Mouse (Mus musculus): ENCODE results near the gene Tmem233. TPM values are rescaled to one million over a fixed set of nuclear protein-coding genes. Genes with fewer than 3 reads are reported as not detected.

The Tmem233 gene
- polyA plus RNA-seq, 1 experiment, result not detected

DNA sequence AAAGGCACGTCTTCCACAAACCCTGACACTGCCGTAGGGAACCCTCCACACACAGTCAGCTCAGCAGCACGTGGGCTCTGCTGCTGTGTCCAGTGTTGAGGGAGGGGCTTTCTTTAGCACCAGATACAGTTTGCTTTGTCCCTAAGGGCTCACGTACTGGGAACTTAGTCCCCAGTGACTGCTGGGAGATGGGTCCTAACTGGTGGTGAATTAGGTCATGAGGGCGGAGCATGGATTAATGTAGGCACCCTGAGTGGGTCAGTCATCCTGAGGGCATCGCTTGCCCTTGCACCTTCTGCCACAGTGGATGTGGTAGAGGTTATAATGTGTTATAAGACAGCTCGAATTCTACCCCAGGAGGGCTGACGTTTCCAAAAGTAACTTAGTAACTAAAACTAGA, 65.7 kb downstream of the Tmem233 start:
- peaks cover 82% of the 10 kb centered on the region for H3K36me3 ChIP-seq (ENCODE audit: control insufficient read depth, insufficient read depth, low read length)
- H3K4me1 ChIP-seq (ENCODE audit: control insufficient read depth, insufficient read depth, insufficient read length, low read length), result peaks cover 15% of the 10 kb centered on the region; the same call in 1 of the 2 replicates
- H3K27ac ChIP-seq (ENCODE audit: insufficient read depth, low read depth, low read length), result no peak overlapping the region
- H3K4me3 ChIP-seq (ENCODE audit: low read depth, low read length), result no peak overlapping the region
- TF ChIP-seq CTCF (IDR thresholded peaks at IDR 0.05; ENCODE audit: extremely low read depth, insufficient read length, insufficient replicate concordance, low read depth, low read length) (no peak), POLR2A (IDR thresholded peaks at IDR 0.05; ENCODE audit: low read depth, low read length) (no peak)
- WGBS, result 93% methylated on average over 8 of the region's 8 CpGs
- H3K27me3 ChIP-seq (ENCODE audit: control insufficient read depth, insufficient read depth, low read length), result no peaks in the 10 kb centered on the region

DNA sequence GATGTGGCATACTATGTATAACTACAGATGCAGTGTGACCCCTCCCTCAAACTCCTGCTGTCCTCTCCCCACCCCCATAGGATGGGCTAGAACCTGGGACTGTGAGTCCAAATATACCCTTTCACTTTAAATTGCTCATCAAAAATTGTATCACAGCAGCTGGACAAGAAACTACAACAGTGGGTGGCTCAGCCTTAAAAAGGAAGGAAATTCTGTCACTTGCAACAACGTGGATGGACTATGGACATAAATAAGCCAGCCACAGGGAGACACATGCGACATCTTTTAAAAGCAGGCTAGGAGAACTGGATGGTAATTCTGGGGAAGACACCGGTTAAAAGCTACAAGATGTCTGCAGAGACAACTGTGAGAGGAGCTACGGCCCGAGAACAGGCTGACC, 66.5 kb downstream of the Tmem233 start:
- Histone ChIP-seq H3K27ac (ENCODE audit: insufficient read depth, low read depth, low read length) (no peak overlapping the region), H3K36me3 (ENCODE audit: control insufficient read depth, insufficient read depth, low read length) (peaks cover 79% of the 10 kb centered on the region), H3K4me3 (ENCODE audit: low read depth, low read length) (no peak overlapping the region), H3K4me1 (ENCODE audit: control insufficient read depth, insufficient read depth, insufficient read length, low read length) (peaks cover 15% of the 10 kb centered on the region; the same call in 1 of the 2 replicates), H3K27me3 (ENCODE audit: control insufficient read depth, insufficient read depth, low read length) (no peaks in the 10 kb centered on the region)
- WGBS, result 87% methylated on average over 5 of the region's 5 CpGs
- TF ChIP-seq POLR2A (IDR thresholded peaks at IDR 0.05; ENCODE audit: low read depth, low read length) (no peak), CTCF (IDR thresholded peaks at IDR 0.05; ENCODE audit: extremely low read depth, insufficient read length, insufficient replicate concordance, low read depth, low read length) (no peak)

DNA sequence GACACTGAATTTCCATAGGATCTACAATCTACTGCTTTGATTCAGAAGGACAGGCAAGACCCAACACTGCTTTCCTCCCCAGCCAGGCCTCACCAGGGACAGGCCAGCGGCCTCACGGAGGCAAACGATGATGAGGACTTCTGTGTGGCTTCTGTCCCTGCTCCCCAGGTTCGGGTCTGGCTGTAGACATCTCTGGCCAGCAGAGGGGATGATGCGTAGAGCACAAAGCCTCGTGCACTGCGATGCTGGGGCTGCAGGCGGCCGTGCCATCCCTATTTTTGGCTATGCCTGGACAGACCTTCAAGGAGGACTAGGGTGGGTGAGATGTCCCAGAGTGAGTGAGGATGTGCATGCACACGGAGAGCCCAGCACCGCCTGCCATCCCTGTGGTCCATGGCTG, 68.8 kb downstream of the Tmem233 start:
- Histone ChIP-seq H3K27ac (ENCODE audit: insufficient read depth, low read depth, low read length) (no peak overlapping the region), H3K4me1 (ENCODE audit: control insufficient read depth, insufficient read depth, insufficient read length, low read length) (peaks cover 12% of the 10 kb centered on the region; the same call in 1 of the 2 replicates), H3K36me3 (ENCODE audit: control insufficient read depth, insufficient read depth, low read length) (peaks cover 58% of the 10 kb centered on the region), H3K27me3 (ENCODE audit: control insufficient read depth, insufficient read depth, low read length) (no peaks in the 10 kb centered on the region), H3K4me3 (ENCODE audit: low read depth, low read length) (no peak overlapping the region)
- TF ChIP-seq POLR2A (IDR thresholded peaks at IDR 0.05; ENCODE audit: low read depth, low read length), result no peak
- no peak for TF ChIP-seq CTCF (IDR thresholded peaks at IDR 0.05; ENCODE audit: extremely low read depth, insufficient read length, insufficient replicate concordance, low read depth, low read length)
- 90% methylated on average over 11 of the region's 11 CpGs for WGBS

DNA sequence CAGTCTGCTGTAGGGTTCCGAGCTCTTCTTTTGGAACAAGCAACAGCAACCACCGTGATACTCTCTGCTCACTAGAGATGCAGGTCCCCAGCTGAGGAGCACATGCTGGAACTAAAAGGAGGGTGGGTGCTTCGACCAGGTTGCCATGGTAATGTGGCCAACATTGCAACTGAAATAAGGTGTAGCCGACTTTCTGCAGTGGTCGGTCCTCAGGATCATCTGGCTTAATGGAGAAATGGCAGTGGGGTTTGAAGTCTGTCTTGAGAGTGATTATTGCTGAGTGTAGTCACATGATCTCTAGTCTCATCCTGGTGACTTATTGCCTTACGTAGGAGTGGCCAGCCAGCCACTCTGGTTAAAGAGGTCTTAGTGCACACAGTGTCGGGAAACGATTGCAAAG, 69.2 kb downstream of the Tmem233 start:
- TF ChIP-seq CTCF (IDR thresholded peaks at IDR 0.05; ENCODE audit: extremely low read depth, insufficient read length, insufficient replicate concordance, low read depth, low read length) (no peak), POLR2A (IDR thresholded peaks at IDR 0.05; ENCODE audit: low read depth, low read length) (no peak)
- no peaks in the 10 kb centered on the region for H3K27me3 ChIP-seq (ENCODE audit: control insufficient read depth, insufficient read depth, low read length)
- no peak overlapping the region for H3K27ac ChIP-seq (ENCODE audit: insufficient read depth, low read depth, low read length)
- WGBS, result 68% methylated on average over 8 of the region's 8 CpGs
- peaks cover 8% of the 10 kb centered on the region; the same call in 1 of the 2 replicates for H3K4me1 ChIP-seq (ENCODE audit: control insufficient read depth, insufficient read depth, insufficient read length, low read length)
- no peak overlapping the region for H3K4me3 ChIP-seq (ENCODE audit: low read depth, low read length)
- H3K36me3 ChIP-seq (ENCODE audit: control insufficient read depth, insufficient read depth, low read length), result peaks cover 55% of the 10 kb centered on the region

DNA sequence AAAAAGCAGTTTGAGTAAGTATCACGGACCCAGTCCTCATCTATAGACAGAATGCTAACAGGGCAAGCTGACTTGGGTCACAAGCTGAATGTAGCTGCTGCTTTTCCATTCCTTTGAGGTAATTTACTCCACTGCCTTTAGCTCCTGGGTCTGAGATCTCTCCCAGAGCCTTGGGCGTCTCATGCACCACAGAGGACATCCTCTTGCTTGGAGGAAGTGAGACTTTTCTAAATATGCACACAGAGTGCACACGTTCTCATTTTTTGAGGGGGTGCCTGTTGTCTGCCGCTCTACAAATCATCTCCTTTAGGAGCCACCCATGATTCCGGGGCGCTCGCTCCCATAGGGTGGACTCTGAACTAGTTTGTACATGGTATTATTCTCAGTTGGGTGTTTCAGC, 70.5 kb downstream of the Tmem233 start:
- no peak overlapping the region for H3K4me3 ChIP-seq (ENCODE audit: low read depth, low read length)
- TF ChIP-seq CTCF (IDR thresholded peaks at IDR 0.05; ENCODE audit: extremely low read depth, insufficient read length, insufficient replicate concordance, low read depth, low read length) (no peak), POLR2A (IDR thresholded peaks at IDR 0.05; ENCODE audit: low read depth, low read length) (no peak)
- H3K27me3 ChIP-seq (ENCODE audit: control insufficient read depth, insufficient read depth, low read length), result no peaks in the 10 kb centered on the region
- H3K27ac ChIP-seq (ENCODE audit: insufficient read depth, low read depth, low read length), result no peak overlapping the region
- H3K4me1 ChIP-seq (ENCODE audit: control insufficient read depth, insufficient read depth, insufficient read length, low read length), result peaks cover 14% of the 10 kb centered on the region
- peaks cover 44% of the 10 kb centered on the region for H3K36me3 ChIP-seq (ENCODE audit: control insufficient read depth, insufficient read depth, low read length)
- WGBS, result 90% methylated on average over 7 of the region's 7 CpGs

DNA sequence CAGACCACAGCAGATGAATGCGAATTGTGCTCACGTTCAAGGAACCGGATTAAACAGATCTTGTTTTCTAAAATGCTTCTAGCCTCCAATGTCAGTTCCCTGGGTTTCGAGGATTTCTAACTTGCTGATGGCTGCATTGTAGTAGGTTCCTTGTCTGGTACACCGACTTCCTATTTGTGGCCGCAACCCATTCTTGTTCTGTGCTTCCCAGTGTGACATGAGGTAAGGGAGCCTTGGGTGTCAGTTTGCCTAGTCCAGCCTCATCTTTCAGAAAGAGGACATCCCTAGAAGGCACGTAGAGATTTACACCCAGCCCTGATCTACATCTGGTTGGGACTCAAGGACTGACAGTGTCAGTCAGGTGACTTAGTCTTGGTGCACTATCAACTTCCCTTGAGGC, 71.3 kb downstream of the Tmem233 start:
- Histone ChIP-seq H3K36me3 (ENCODE audit: control insufficient read depth, insufficient read depth, low read length) (peaks cover 36% of the 10 kb centered on the region), H3K27me3 (ENCODE audit: control insufficient read depth, insufficient read depth, low read length) (no peaks in the 10 kb centered on the region), H3K4me3 (ENCODE audit: low read depth, low read length) (no peak overlapping the region), H3K27ac (ENCODE audit: insufficient read depth, low read depth, low read length) (no peak overlapping the region), H3K4me1 (ENCODE audit: control insufficient read depth, insufficient read depth, insufficient read length, low read length) (peaks cover 19% of the 10 kb centered on the region)
- WGBS, result 87% methylated on average over 7 of the region's 7 CpGs
- TF ChIP-seq CTCF (IDR thresholded peaks at IDR 0.05; ENCODE audit: extremely low read depth, insufficient read length, insufficient replicate concordance, low read depth, low read length) (no peak), POLR2A (IDR thresholded peaks at IDR 0.05; ENCODE audit: low read depth, low read length) (no peak)

DNA sequence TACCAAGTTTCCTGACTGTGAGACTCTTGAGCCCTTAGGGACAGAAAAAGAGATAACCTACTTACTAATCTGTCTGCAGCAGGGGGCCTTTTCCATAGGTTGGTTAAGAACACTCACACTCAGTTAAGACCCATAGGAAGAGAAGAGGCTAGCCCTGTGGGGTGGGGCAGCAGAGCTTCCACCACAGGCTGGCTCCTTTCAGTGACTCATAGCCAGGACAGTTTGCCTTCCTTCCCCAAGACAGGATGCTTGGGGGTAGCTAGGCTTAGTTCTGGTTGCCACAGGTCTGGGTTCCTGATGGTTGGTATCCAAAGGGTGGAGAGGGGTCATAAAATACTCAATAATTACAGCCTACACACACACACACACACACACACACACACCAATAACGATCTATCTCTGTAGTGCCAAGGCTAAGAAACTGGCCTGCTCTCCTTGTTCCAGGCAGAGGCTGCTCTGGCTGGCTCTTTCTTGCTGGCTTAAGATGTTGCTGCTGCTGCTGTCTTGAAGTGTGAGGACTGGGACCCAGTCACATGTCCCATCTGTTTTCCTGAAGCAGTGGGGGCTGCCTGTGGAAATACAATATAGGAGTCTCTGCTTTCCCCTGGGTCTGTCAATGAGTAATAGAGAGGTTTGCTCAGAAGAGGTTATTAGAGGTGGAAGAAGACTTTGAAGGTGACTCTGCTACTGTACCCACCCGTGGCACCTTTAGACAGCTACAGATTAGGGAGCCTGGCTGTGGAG, 73.0 kb downstream of the Tmem233 start:
- H3K4me1 ChIP-seq (ENCODE audit: control insufficient read depth, insufficient read depth, insufficient read length, low read length), result peaks cover 19% of the 10 kb centered on the region
- H3K27ac ChIP-seq (ENCODE audit: insufficient read depth, low read depth, low read length), result peak overlapping the region; percentile 53

More for the DNA sequence above, 73.0 kb downstream of the Tmem233 start:
- peaks cover 21% of the 10 kb centered on the region for H3K36me3 ChIP-seq (ENCODE audit: control insufficient read depth, insufficient read depth, low read length)
- H3K4me3 ChIP-seq (ENCODE audit: low read depth, low read length), result no peak overlapping the region
- 9% methylated on average over 2 of the region's 2 CpGs for WGBS
- no peaks in the 10 kb centered on the region for H3K27me3 ChIP-seq (ENCODE audit: control insufficient read depth, insufficient read depth, low read length)
- TF ChIP-seq POLR2A (IDR thresholded peaks at IDR 0.05; ENCODE audit: low read depth, low read length) (no peak), CTCF (IDR thresholded peaks at IDR 0.05; ENCODE audit: extremely low read depth, insufficient read length, insufficient replicate concordance, low read depth, low read length) (no peak)

All from small intestine, adult 2 months (tissue).